Mouse (Mus musculus) C2C12 (cell line): Measurements from ENCODE around the gene Sorbs1.

Experiments
- CEBPB ChIP-seq: IDR thresholded peaks from one replicate; pipeline ENCODE4 v1.6.1; 2011; ENCODE audit warnings: low read depth, mild to moderate bottlenecking, control low read depth, moderate library complexity
- CTCF ChIP-seq: IDR thresholded peaks from one replicate; pipeline ENCODE4 v1.5.1; 2011; ENCODE audit not compliant: control insufficient read depth, insufficient read depth, insufficient read length
- FOSL1 ChIP-seq: IDR thresholded peaks from one replicate; pipeline ENCODE4 v1.8.0; 2011; ENCODE audit warnings: mild to moderate bottlenecking, low read length; ENCODE audit not compliant: poor library complexity, insufficient read depth, severe bottlenecking
- MAX ChIP-seq: IDR thresholded peaks from one replicate; pipeline ENCODE4 v1.6.1; 2011; ENCODE audit warnings: mild to moderate bottlenecking, control low read depth
- MYOD1 ChIP-seq: IDR thresholded peaks from one replicate; pipeline ENCODE4 v1.6.1; 2011; ENCODE audit warnings: low read depth; ENCODE audit not compliant: control insufficient read depth, insufficient read length
- MYOG ChIP-seq: IDR thresholded peaks from one replicate; pipeline ENCODE4 v1.6.1; 2011; ENCODE audit not compliant: control insufficient read depth, insufficient read length; ENCODE audit errors: extremely low read depth
- USF1 ChIP-seq: IDR thresholded peaks from one replicate; pipeline ENCODE4 v1.6.1; 2011; ENCODE audit warnings: low read depth, mild to moderate bottlenecking, control low read depth, moderate library complexity

- TF ChIP-seq CTCF (no peak), MYOG (no peak), MAX (no peak), CEBPB (no peak), MYOD1 (no peak), FOSL1 (no peak), USF1 (no peak)
Observed at GRCm38 (mm10) chr19:40275401-40276188, 238.0 kb downstream of the Sorbs1 start.
